Mouse (Mus musculus) leukemia stem cell, adult 10-12 weeks (primary cell): ENCODE results near the gene Cyb5r2. TPM values are rescaled to one million over a fixed set of nuclear protein-coding genes. Genes with fewer than 3 reads are reported as not detected.

ENCODE experiments used
- polyA plus RNA-seq: library from polyadenylated mRNA; stranded (reverse); fragments of >175 nt; gene quantifications from 2 replicates; pipeline ENCODE4 v1.2.3, GENCODE M21; 2012; ENCODE audit warnings: low replicate concordance

The Cyb5r2 gene
- polyA plus RNA-seq = 0.06 TPM in 1 of 2 replicates, not detected in the other

GRCm38 (mm10) chr7:107757308-107758151 is at the start of gene Cyb5r2:
Cyb5r2 (minus strand) TSS chr7:107758032.

GRCm38 (mm10) chr7:107801108-107801507 is 43.3 kb upstream of the Cyb5r2 start, which contains the start of gene Ovch2:
Ovch2 (minus strand) TSS chr7:107801208.

Other genes starting within 250 kb of the Cyb5r2 start
- not detected in 2 replicates for gene Olfml1, start 190.6 kb downstream of the Cyb5r2 start, polyA plus RNA-seq
- gene Ppfibp2, start 162.8 kb downstream of the Cyb5r2 start, polyA plus RNA-seq = 1.3 TPM in 1 of 2 replicates, not detected in the other
- gene 5330417H12Rik, start 132.9 kb downstream of the Cyb5r2 start, polyA plus RNA-seq = not detected in 2 replicates
- gene Ovch2, start 43.2 kb upstream of the Cyb5r2 start, polyA plus RNA-seq = not detected in 2 replicates
- gene Olfr467, start 54.2 kb upstream of the Cyb5r2 start, polyA plus RNA-seq = not detected in 2 replicates
- not detected in 2 replicates for gene Olfr469, start 67.5 kb upstream of the Cyb5r2 start, polyA plus RNA-seq
- gene Olfr470, start 89.5 kb upstream of the Cyb5r2 start, polyA plus RNA-seq = not detected in 2 replicates
- gene Olfr472, start 139.9 kb upstream of the Cyb5r2 start, polyA plus RNA-seq = not detected in 2 replicates
- gene Olfr473, start 172.4 kb upstream of the Cyb5r2 start, polyA plus RNA-seq = not detected in 2 replicates
- gene Olfr474, start 196.6 kb upstream of the Cyb5r2 start, polyA plus RNA-seq = not detected in 2 replicates
- not detected in 2 replicates for gene Olfr476, start 206.8 kb upstream of the Cyb5r2 start, polyA plus RNA-seq
- not detected in 2 replicates for gene Olfr477, start 228.7 kb upstream of the Cyb5r2 start, polyA plus RNA-seq